Mouse (Mus musculus) lung, embryonic 15.5 days (tissue): Measurements from ENCODE around the gene Fem1a. TPM values are rescaled to one million over a fixed set of nuclear protein-coding genes. Genes with fewer than 3 reads are reported as not detected.

Source experiments
- ATAC-seq: fragments of 200-750 bp; cut with Nextera tagmentation; 2 replicates; pipeline ENCODE4 v1.8.0; 2017; ENCODE audit warnings: moderate number of reproducible peaks, borderline replicate concordance; ENCODE audit not compliant: low FRiP score, low TSS enrichment; ENCODE audit errors: extremely low read depth
- H3K27ac ChIP-seq: fragments of 300-500 bp; sonication (generic); 2 replicates; pipeline ENCODE4 v1.5.1; 2015; ENCODE audit warnings: moderate library complexity, mild to moderate bottlenecking, inconsistent platforms
- H3K27me3 ChIP-seq: fragments of 300-500 bp; sonication (generic); 2 replicates; pipeline ENCODE4 v1.6.1; 2015; ENCODE audit warnings: inconsistent platforms
- H3K36me3 ChIP-seq: fragments of 300-500 bp; sonication (generic); 2 replicates; pipeline ENCODE4 v1.6.1; 2015; ENCODE audit warnings: inconsistent platforms
- H3K4me1 ChIP-seq: fragments of 300-500 bp; sonication (generic); 2 replicates; pipeline ENCODE4 v1.6.1; 2015; ENCODE audit warnings: inconsistent platforms
- H3K4me2 ChIP-seq: fragments of 300-500 bp; sonication (generic); 2 replicates; pipeline ENCODE4 v1.6.1; 2015; ENCODE audit warnings: inconsistent platforms, mild to moderate bottlenecking, moderate library complexity
- H3K4me3 ChIP-seq: fragments of 300-500 bp; sonication (generic); 2 replicates; pipeline ENCODE4 v1.5.1; 2015; ENCODE audit warnings: mild to moderate bottlenecking, inconsistent platforms
- H3K9ac ChIP-seq: fragments of 300-500 bp; sonication (generic); 2 replicates; pipeline ENCODE4 v1.6.1; 2015; ENCODE audit warnings: inconsistent platforms
- H3K9me3 ChIP-seq: fragments of 300-500 bp; sonication (generic); 2 replicates; pipeline ENCODE4 v1.6.1; 2016; ENCODE audit warnings: inconsistent platforms
- WGBS: fragments of 180-500 bp; shearing (Covaris S2); methylation state at CpG from one replicate; pipeline ENCODE4 v1.1.7; 2015; 5-methylcytosine and 5-hydroxymethylcytosine counted together
- polyA plus RNA-seq: library from polyadenylated mRNA; unstranded; fragments of >200 nt; fragmentation: Nextera tagmentation; extraction: Ambion mirVana; gene quantifications from 2 replicates; pipeline ENCODE4 v1.2.1, GENCODE M21; 2015

The Fem1a gene
- polyA plus RNA-seq, 1 experiment from 2014 or later: 13.3 TPM

- no peaks in the 10 kb centered on the region for H3K9me3 ChIP-seq
- no peak overlapping the region for H3K4me2 ChIP-seq
- H3K4me1 ChIP-seq: peaks cover 14% of the 10 kb centered on the region
- no peak for ATAC-seq
- no peak overlapping the region for H3K9ac ChIP-seq
- H3K36me3 ChIP-seq: peaks cover 67% of the 10 kb centered on the region
- no peaks in the 10 kb centered on the region for H3K27me3 ChIP-seq
- H3K27ac ChIP-seq: no peak overlapping the region
- 85% methylated on average over 4 of the region's 4 CpGs for WGBS
- H3K4me3 ChIP-seq: no peak overlapping the region
Measured at GRCm38 (mm10) chr17:56282802-56283201, 26.2 kb downstream of the Fem1a start.

DNA sequence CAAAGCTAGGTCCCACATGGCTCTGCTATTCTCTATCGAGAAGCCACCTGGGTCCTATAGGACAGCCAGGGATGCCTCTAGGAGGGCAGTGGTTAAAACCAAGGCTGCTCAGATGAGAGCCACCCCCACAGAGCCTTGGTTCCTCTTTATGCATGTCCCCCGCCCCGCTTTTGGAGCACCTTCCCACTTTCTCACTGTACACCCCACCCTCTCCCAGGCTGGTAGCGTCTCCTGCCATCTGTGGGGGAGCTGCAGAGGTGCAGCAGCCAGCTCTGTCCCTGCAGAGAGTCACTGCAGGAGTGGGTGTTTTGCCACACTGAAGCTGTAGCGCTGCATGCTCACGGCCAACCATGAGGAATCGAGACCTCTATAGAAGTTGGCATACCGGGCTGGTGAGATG lies 26.7 kb downstream of the Fem1a start:
- H3K4me1 ChIP-seq: peaks cover 17% of the 10 kb centered on the region
- 89% methylated on average over 8 of the region's 8 CpGs for WGBS
- no peak overlapping the region for H3K27ac ChIP-seq
- no peak for ATAC-seq
- no peaks in the 10 kb centered on the region for H3K9me3 ChIP-seq
- H3K9ac ChIP-seq: no peak overlapping the region
- no peak overlapping the region for H3K4me2 ChIP-seq
- no peaks in the 10 kb centered on the region for H3K27me3 ChIP-seq
- peaks cover 66% of the 10 kb centered on the region for H3K36me3 ChIP-seq
- no peak overlapping the region for H3K4me3 ChIP-seq

DNA sequence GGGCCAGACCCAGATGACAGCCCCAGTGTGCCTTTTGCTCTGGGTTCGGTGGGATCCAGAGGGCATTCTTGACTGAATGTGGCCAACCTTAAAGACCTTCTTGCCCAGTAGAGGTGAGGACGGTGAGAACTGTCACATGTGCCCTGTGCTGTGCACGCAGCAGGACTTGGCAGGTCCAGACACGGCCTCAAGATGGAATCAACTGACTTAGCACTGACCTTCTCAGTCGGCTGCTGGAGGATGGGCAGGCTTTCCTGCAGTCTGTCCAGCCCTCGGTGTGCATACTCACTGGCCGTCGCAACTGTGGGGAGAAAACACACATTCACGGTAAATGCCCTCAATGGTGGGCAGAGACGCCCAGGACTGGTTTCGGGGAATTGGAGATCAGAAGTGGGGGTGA lies 29.4 kb downstream of the Fem1a start:
- Histone ChIP-seq H3K27ac (no peak overlapping the region), H3K4me2 (no peak overlapping the region), H3K4me3 (no peak overlapping the region), H3K36me3 (peaks cover 47% of the 10 kb centered on the region), H3K4me1 (peaks cover 38% of the 10 kb centered on the region), H3K9me3 (no peaks in the 10 kb centered on the region), H3K9ac (no peak overlapping the region), H3K27me3 (no peaks in the 10 kb centered on the region)
- no peak for ATAC-seq
- WGBS: 92% methylated on average over 11 of the region's 11 CpGs

GRCm38 (mm10) chr17:56287830-56288229 lies 31.2 kb downstream of the Fem1a start:
- peaks cover 34% of the 10 kb centered on the region for H3K36me3 ChIP-seq
- no peaks in the 10 kb centered on the region for H3K9me3 ChIP-seq
- WGBS: 30% methylated on average over 3 of the region's 3 CpGs
- H3K9ac ChIP-seq: no peak overlapping the region
- no peaks in the 10 kb centered on the region for H3K27me3 ChIP-seq
- peak overlapping the region; percentile 97 for H3K27ac ChIP-seq
- H3K4me3 ChIP-seq: peak overlapping the region; percentile 12; the same call in 1 of the 2 replicates
- peak overlapping the region; percentile 44 for H3K4me2 ChIP-seq
- no peak for ATAC-seq
- H3K4me1 ChIP-seq: peaks cover 44% of the 10 kb centered on the region

DNA sequence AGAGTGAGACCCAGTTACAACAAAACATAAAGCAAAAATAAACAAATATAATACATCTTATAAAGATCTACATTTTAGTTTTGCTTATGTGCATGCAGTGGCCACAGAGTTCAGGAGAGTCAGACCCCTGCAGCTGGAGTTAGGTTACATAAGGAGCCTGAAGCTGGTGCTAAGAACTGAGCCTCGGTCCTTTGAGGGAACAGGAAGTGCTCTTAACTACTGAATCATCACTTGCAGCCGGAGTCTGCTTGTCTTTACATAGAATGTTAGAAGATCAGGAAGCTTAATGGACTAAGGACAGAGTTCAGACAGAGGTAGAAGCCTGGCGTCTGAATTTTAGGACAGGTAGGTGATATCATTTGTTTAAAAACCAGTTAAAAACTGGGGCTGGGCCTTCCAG lies 32.3 kb downstream of the Fem1a start:
- Histone ChIP-seq H3K4me2 (peak overlapping the region; percentile 79), H3K36me3 (peaks cover 27% of the 10 kb centered on the region), H3K9ac (peak overlapping the region; percentile 55; the same call in 1 of the 2 replicates), H3K4me1 (peaks cover 44% of the 10 kb centered on the region), H3K27me3 (no peaks in the 10 kb centered on the region), H3K4me3 (peak overlapping the region; percentile 60), H3K9me3 (no peaks in the 10 kb centered on the region), H3K27ac (peak overlapping the region; percentile 97)
- 22% methylated on average over 3 of the region's 3 CpGs for WGBS
- ATAC-seq: no peak

DNA sequence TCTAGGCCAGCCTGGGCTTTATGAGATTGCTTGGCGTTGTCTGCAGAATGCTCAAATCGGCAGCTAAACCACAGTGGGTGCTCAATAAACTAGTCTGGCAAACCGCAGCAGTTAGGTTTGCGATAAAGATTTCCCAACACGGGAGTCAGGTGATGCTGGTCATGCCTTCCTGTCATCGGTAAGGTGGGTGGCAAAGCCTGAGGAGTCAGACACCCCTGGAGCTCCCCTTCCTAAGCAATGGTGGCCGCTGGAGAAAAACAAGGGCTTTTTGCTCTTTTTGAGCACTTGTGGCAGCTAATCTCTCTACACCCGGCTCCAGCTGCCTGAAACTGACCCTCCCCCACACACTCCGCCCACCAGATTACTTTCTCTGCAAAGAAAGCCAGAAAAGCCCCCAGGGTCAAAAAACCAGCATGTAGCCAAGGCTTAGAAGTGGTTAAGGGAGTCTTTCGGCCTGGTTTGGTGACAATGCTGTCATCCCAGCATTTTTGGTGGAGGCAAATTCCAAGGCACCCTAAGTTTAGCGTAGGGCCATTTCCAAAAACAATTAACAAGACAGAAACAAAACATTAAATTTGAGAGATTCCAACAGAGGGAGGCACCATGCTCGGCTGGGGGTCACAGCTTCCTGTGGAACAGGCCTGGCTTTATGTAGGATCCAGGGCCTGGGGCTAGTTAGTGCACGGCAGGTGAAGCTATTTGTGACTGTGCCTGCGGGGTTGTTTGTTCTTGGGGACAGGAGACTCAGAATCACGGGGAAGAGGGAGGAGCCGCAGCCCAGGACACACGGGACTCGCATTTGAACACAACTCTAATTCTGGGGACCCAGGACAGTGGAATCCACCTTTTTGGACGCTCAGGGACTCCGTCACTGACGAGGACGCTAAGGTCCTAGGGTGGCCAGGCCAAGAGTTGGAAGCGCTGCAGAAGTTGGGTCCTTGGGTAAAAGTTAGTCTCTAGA lies 33.0 kb downstream of the Fem1a start:
- peak overlapping the region; percentile 60 for H3K4me3 ChIP-seq
- peaks cover 44% of the 10 kb centered on the region for H3K4me1 ChIP-seq
- no peaks in the 10 kb centered on the region for H3K27me3 ChIP-seq
- H3K9ac ChIP-seq: peak overlapping the region; percentile 55
- WGBS: 3% methylated on average over 23 of the region's 23 CpGs
- H3K36me3 ChIP-seq: peaks cover 19% of the 10 kb centered on the region
- ATAC-seq: no peak
- peak overlapping the region; percentile 97 for H3K27ac ChIP-seq
- H3K4me2 ChIP-seq: peak overlapping the region; percentile 79
- no peaks in the 10 kb centered on the region for H3K9me3 ChIP-seq

- peaks cover 44% of the 10 kb centered on the region for H3K4me1 ChIP-seq
- no peaks in the 10 kb centered on the region for H3K9me3 ChIP-seq
- peak overlapping the region; percentile 79 for H3K4me2 ChIP-seq
- H3K4me3 ChIP-seq: peak overlapping the region; percentile 60
- ATAC-seq: peak; percentile 91
- H3K36me3 ChIP-seq: peaks cover 10% of the 10 kb centered on the region
- H3K27ac ChIP-seq: peak overlapping the region; percentile 97
- 4% methylated on average over 17 of the region's 17 CpGs for WGBS
- peak overlapping the region; percentile 55 for H3K9ac ChIP-seq
- H3K27me3 ChIP-seq: no peaks in the 10 kb centered on the region
Measured at GRCm38 (mm10) chr17:56290388-56291170, 34.0 kb downstream of the Fem1a start.

DNA sequence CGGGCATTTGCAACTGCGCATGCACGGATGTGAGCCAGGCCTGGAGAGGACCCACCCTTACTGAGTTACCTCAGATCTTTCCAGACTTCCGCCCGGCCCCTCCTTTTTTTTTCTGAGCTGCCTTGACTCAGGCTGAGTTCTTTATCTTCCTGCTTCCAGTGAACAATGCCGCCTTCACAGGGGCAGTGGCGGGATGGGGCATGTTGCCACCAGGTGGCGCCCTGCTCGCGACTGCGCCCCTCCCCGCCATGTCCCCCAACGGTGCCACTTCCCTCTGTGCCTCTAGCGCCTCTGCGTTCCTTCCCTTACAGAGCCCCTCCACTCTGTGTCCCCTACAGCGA lies 34.5 kb downstream of the Fem1a start:
- peak overlapping the region; percentile 97 for H3K27ac ChIP-seq
- H3K36me3 ChIP-seq: peaks cover 4% of the 10 kb centered on the region
- H3K9ac ChIP-seq: peak overlapping the region; percentile 39
- H3K4me3 ChIP-seq: peak overlapping the region; percentile 60
- H3K4me1 ChIP-seq: peaks cover 44% of the 10 kb centered on the region
- peak overlapping the region; percentile 79 for H3K4me2 ChIP-seq
- no peaks in the 10 kb centered on the region for H3K9me3 ChIP-seq
- ATAC-seq: peak; percentile 90
- no peaks in the 10 kb centered on the region for H3K27me3 ChIP-seq
- WGBS: under 1% methylated on average over 16 of the region's 16 CpGs

GRCm38 (mm10) chr17:56291826-56292475 lies 35.3 kb downstream of the Fem1a start:
- WGBS: 76% methylated on average over 7 of the region's 7 CpGs
- Histone ChIP-seq H3K9ac (no peak overlapping the region), H3K4me3 (0 out of 2 replicates have a peak overlapping the region, but pooled peaks have one; percentile 60), H3K27me3 (no peaks in the 10 kb centered on the region), H3K4me1 (peaks cover 41% of the 10 kb centered on the region), H3K27ac (peak overlapping the region; percentile 97), H3K36me3 (no peaks in the 10 kb centered on the region), H3K4me2 (no peak overlapping the region), H3K9me3 (no peaks in the 10 kb centered on the region)
- ATAC-seq: no peak

DNA sequence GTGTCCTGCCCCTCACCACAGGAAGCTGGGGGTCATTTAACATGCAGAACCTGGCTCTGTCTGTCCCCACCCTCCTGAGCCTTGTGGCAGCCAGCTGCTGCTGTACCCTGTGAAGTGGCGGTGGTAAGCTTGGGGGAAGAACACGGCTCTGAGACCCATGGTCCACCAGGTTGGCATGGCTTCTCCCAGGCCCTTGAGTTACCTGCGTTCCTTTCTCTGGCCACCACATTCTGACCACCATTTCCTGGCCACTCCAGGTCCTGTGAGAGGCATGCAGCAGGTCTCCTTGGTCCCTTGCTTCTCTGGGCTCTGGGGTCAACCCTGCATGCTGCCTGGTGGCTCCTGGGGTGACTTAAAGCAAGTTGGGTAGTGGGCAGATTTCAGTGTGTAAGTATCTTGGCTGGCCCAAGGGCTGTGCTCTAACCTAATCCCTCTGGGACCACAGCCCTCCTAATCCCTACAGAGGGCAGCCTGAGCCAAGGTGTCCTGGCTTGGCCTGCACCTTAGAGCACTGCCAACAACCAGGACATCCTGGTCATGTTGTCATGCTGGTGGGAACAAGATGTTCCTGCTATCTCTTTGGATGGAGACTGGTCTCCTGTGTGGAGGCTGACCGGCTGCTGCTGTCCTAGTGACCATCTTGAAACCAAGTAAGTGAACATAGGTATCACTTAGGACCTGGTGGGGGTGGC lies 36.1 kb downstream of the Fem1a start, which contains the start of gene Plin3:
TSS of gene Plin3 (minus strand) at position 343 of the 692 bp plus-strand sequence.
- H3K9me3 ChIP-seq: no peaks in the 10 kb centered on the region
- no peak within 1 kb of the TSS for H3K9ac ChIP-seq
- peak within 1 kb of the TSS; percentile 97 for H3K27ac ChIP-seq
- H3K27me3 ChIP-seq: no peaks in the 10 kb centered on the region
- no peak for ATAC-seq
- WGBS: 83% methylated on average over 4 of the region's 4 CpGs
- H3K36me3 ChIP-seq: no peaks in the 10 kb centered on the region
- H3K4me1 ChIP-seq: peaks cover 34% of the 10 kb centered on the region
- H3K4me3 ChIP-seq: no peak within 1 kb of the TSS
- H3K4me2 ChIP-seq: no peak within 1 kb of the TSS

GRCm38 (mm10) chr17:56293291-56293690 lies 36.7 kb downstream of the Fem1a start:
- no peak overlapping the region for H3K9ac ChIP-seq
- WGBS: 42% methylated on average over 1 of the region's 1 CpGs
- no peak for ATAC-seq

More at GRCm38 (mm10) chr17:56293291-56293690, 36.7 kb downstream of the Fem1a start:
- Histone ChIP-seq H3K27ac (no peak overlapping the region), H3K4me2 (no peak overlapping the region), H3K36me3 (no peaks in the 10 kb centered on the region), H3K27me3 (no peaks in the 10 kb centered on the region), H3K4me1 (peaks cover 28% of the 10 kb centered on the region), H3K4me3 (no peak overlapping the region), H3K9me3 (no peaks in the 10 kb centered on the region)
